Mouse (Mus musculus): ENCODE measurements around the gene Ptprc. TPM values are rescaled to one million over a fixed set of nuclear protein-coding genes. Genes with fewer than 3 reads are reported as not detected.
A peak's percentile ranks its signal among the peaks of the same experiment; 100 is the strongest.

The Ptprc gene
- polyA plus RNA-seq, 1 experiment: 38.1 TPM

GRCm38 (mm10) chr1:138137024-138137577 is 38.4 kb downstream of the Ptprc start:
- TF ChIP-seq CTCF (IDR thresholded peaks at IDR 0.05; ENCODE audit: insufficient read depth, low read length) (no peak), POLR2A (IDR thresholded peaks at IDR 0.05; ENCODE audit: borderline replicate concordance, extremely low read depth, low read depth, low read length) (no peak)
- H3K4me1 ChIP-seq (ENCODE audit: control insufficient read depth, insufficient read depth, low read length): no peaks in the 10 kb centered on the region
- WGBS: 89% methylated on average over 6 of the region's 6 CpGs
- H3K4me3 ChIP-seq (replicated peaks; ENCODE audit: extremely low read depth, low read depth, low read length): no peak overlapping the region
- DNase-seq: no peak

GRCm38 (mm10) chr1:138136373-138136779 is 39.1 kb downstream of the Ptprc start:
- TF ChIP-seq CTCF (IDR thresholded peaks at IDR 0.05; ENCODE audit: insufficient read depth, low read length) (no peak), POLR2A (IDR thresholded peaks at IDR 0.05; ENCODE audit: borderline replicate concordance, extremely low read depth, low read depth, low read length) (peak; percentile 29; the same call in 1 of the 2 replicates)
- Histone ChIP-seq H3K4me1 (ENCODE audit: control insufficient read depth, insufficient read depth, low read length) (no peaks in the 10 kb centered on the region), H3K4me3 (replicated peaks; ENCODE audit: extremely low read depth, low read depth, low read length) (no peak overlapping the region)
- 40% methylated on average over 17 of the region's 17 CpGs for WGBS
- DNase-seq: peak; percentile 15

GRCm38 (mm10) chr1:138135637-138136372 is 39.7 kb downstream of the Ptprc start:
- WGBS: 64% methylated on average over 9 of the region's 9 CpGs
- no peak overlapping the region for H3K4me3 ChIP-seq (replicated peaks; ENCODE audit: extremely low read depth, low read depth, low read length)
- no peaks in the 10 kb centered on the region for H3K4me1 ChIP-seq (ENCODE audit: control insufficient read depth, insufficient read depth, low read length)

GRCm38 (mm10) chr1:138135117-138135516 is 40.4 kb downstream of the Ptprc start:
- no peak for TF ChIP-seq CTCF (IDR thresholded peaks at IDR 0.05; ENCODE audit: insufficient read depth, low read length)
- TF ChIP-seq POLR2A (IDR thresholded peaks at IDR 0.05; ENCODE audit: borderline replicate concordance, extremely low read depth, low read depth, low read length): no peak
- Histone ChIP-seq H3K4me3 (replicated peaks; ENCODE audit: extremely low read depth, low read depth, low read length) (no peak overlapping the region), H3K4me1 (ENCODE audit: control insufficient read depth, insufficient read depth, low read length) (no peaks in the 10 kb centered on the region)
- no peak for DNase-seq

More at GRCm38 (mm10) chr1:138135637-138136372, 39.7 kb downstream of the Ptprc start:
- DNase-seq: no peak
- TF ChIP-seq POLR2A (IDR thresholded peaks at IDR 0.05; ENCODE audit: borderline replicate concordance, extremely low read depth, low read depth, low read length) (no peak), CTCF (IDR thresholded peaks at IDR 0.05; ENCODE audit: insufficient read depth, low read length) (no peak)

- DNase-seq: no peak
- TF ChIP-seq POLR2A (IDR thresholded peaks at IDR 0.05; ENCODE audit: borderline replicate concordance, extremely low read depth, low read depth, low read length): no peak
- TF ChIP-seq CTCF (IDR thresholded peaks at IDR 0.05; ENCODE audit: insufficient read depth, low read length): no peak
Observed at GRCm38 (mm10) chr1:138134324-138134723, 41.2 kb downstream of the Ptprc start.

GRCm38 (mm10) chr1:138131739-138132138 is 43.8 kb downstream of the Ptprc start:
- no peak for TF ChIP-seq POLR2A (IDR thresholded peaks at IDR 0.05; ENCODE audit: borderline replicate concordance, extremely low read depth, low read depth, low read length)
- Histone ChIP-seq H3K4me3 (replicated peaks; ENCODE audit: extremely low read depth, low read depth, low read length) (no peak overlapping the region), H3K4me1 (ENCODE audit: control insufficient read depth, insufficient read depth, low read length) (no peaks in the 10 kb centered on the region)
- no peak for DNase-seq
- WGBS: 79% methylated on average over 2 of the region's 2 CpGs

More at GRCm38 (mm10) chr1:138134324-138134723, 41.2 kb downstream of the Ptprc start:
- WGBS: 68% methylated on average over 6 of the region's 6 CpGs
- Histone ChIP-seq H3K4me3 (replicated peaks; ENCODE audit: extremely low read depth, low read depth, low read length) (no peak overlapping the region), H3K4me1 (ENCODE audit: control insufficient read depth, insufficient read depth, low read length) (no peaks in the 10 kb centered on the region)

- TF ChIP-seq CTCF (IDR thresholded peaks at IDR 0.05; ENCODE audit: insufficient read depth, low read length) (no peak), POLR2A (IDR thresholded peaks at IDR 0.05; ENCODE audit: borderline replicate concordance, extremely low read depth, low read depth, low read length) (no peak)
- H3K4me1 ChIP-seq (ENCODE audit: control insufficient read depth, insufficient read depth, low read length): no peaks in the 10 kb centered on the region
- WGBS: 55% methylated on average over 4 of the region's 4 CpGs
- no peak for DNase-seq
- H3K4me3 ChIP-seq (replicated peaks; ENCODE audit: extremely low read depth, low read depth, low read length): no peak overlapping the region
Observed at GRCm38 (mm10) chr1:138130145-138130544, 45.4 kb downstream of the Ptprc start.

GRCm38 (mm10) chr1:138126843-138127242 is 48.7 kb downstream of the Ptprc start:
- H3K4me3 ChIP-seq (replicated peaks; ENCODE audit: extremely low read depth, low read depth, low read length): no peak overlapping the region
- no peak for TF ChIP-seq POLR2A (IDR thresholded peaks at IDR 0.05; ENCODE audit: borderline replicate concordance, extremely low read depth, low read depth, low read length)
- WGBS: 33% methylated on average over 8 of the region's 8 CpGs

GRCm38 (mm10) chr1:138125281-138125680 is 50.2 kb downstream of the Ptprc start:
- no peak overlapping the region for H3K4me3 ChIP-seq (replicated peaks; ENCODE audit: extremely low read depth, low read depth, low read length)

More at GRCm38 (mm10) chr1:138126843-138127242, 48.7 kb downstream of the Ptprc start:
- no peak for DNase-seq
- H3K4me1 ChIP-seq (ENCODE audit: control insufficient read depth, insufficient read depth, low read length): no peaks in the 10 kb centered on the region

GRCm38 (mm10) chr1:138123866-138124265 is 51.6 kb downstream of the Ptprc start:
- 40% methylated on average over 3 of the region's 3 CpGs for WGBS
- Histone ChIP-seq H3K4me1 (ENCODE audit: control insufficient read depth, insufficient read depth, low read length) (no peaks in the 10 kb centered on the region), H3K4me3 (replicated peaks; ENCODE audit: extremely low read depth, low read depth, low read length) (no peak overlapping the region)
- no peak for TF ChIP-seq CTCF (IDR thresholded peaks at IDR 0.05; ENCODE audit: insufficient read depth, low read length)
- DNase-seq: no peak

More at GRCm38 (mm10) chr1:138125281-138125680, 50.2 kb downstream of the Ptprc start:
- DNase-seq: no peak
- TF ChIP-seq CTCF (IDR thresholded peaks at IDR 0.05; ENCODE audit: insufficient read depth, low read length) (no peak), POLR2A (IDR thresholded peaks at IDR 0.05; ENCODE audit: borderline replicate concordance, extremely low read depth, low read depth, low read length) (no peak)
- 51% methylated on average over 1 of the region's 1 CpGs for WGBS
- H3K4me1 ChIP-seq (ENCODE audit: control insufficient read depth, insufficient read depth, low read length): no peaks in the 10 kb centered on the region

Measured in lung, adult 2 months (tissue).